Mouse (Mus musculus): ENCODE results near the gene Duox1. TPM values are rescaled to one million over a fixed set of nuclear protein-coding genes. Genes with fewer than 3 reads are reported as not detected.
"Not testable (repeated sequence)": the region's sequence is repeated elsewhere in the genome, so short reads cannot be mapped to it uniquely, and the experiment has no call there.

Duox1 gene
- polyA plus RNA-seq, 1 experiment from 2014 or later, result 0.05 TPM

DNA sequence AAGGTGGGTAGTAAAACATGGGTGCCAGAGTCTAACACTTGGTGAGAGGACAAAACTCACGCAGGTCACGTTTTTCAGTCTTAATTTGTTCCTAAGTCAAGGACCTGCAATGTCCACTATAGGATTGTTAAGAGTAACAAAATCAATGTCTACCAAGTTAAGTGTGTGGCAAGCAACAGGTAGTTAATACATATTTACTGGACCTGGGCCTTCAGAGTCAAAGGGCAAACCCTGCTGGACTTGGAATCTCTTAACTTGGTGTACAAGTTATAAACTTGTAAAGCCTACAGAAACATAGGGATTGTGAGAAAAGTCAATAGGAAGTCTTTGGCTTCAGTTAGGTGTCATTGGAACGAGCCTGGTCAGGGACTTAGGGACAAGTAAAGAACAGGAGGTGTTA, 9.1 kb downstream of the Duox1 start:
- Histone ChIP-seq H3K36me3 (ENCODE audit: control insufficient read depth, insufficient read depth, low read length) (no peaks in the 10 kb centered on the region), H3K4me3 (ENCODE audit: low read depth, low read length) (no peak overlapping the region), H3K9me3 (ENCODE audit: control insufficient read depth, low read length) (no peaks in the 10 kb centered on the region), H3K4me1 (replicated peaks; ENCODE audit: control insufficient read depth, insufficient read depth, low read length) (no peaks in the 10 kb centered on the region), H3K4me2 (ENCODE audit: low read length) (no peak overlapping the region), H3K27ac (ENCODE audit: low read depth) (no peak overlapping the region), H3K27me3 (replicated peaks; ENCODE audit: control insufficient read depth, insufficient read depth, low read length) (no peaks in the 10 kb centered on the region), H3K9ac (ENCODE audit: low read length) (no peak overlapping the region)
- no peak for ATAC-seq (replicated peaks; ENCODE audit: low FRiP score, low TSS enrichment, low read depth)
- WGBS, result 81% methylated on average over 3 of the region's 3 CpGs
- no peak for DNase-seq (ENCODE audit: low spot score)

GRCm38 (mm10) chr2:122325361-122325760, 9.9 kb downstream of the Duox1 start:
- no peaks in the 10 kb centered on the region for H3K4me1 ChIP-seq (replicated peaks; ENCODE audit: control insufficient read depth, insufficient read depth, low read length)

GRCm38 (mm10) chr2:122327986-122328385, 12.5 kb downstream of the Duox1 start:
- WGBS, result 46% methylated on average over 3 of the region's 3 CpGs
- H3K27me3 ChIP-seq (replicated peaks; ENCODE audit: control insufficient read depth, insufficient read depth, low read length), result no peaks in the 10 kb centered on the region
- no peak overlapping the region for H3K4me3 ChIP-seq (ENCODE audit: low read depth, low read length)
- no peak overlapping the region for H3K4me2 ChIP-seq (ENCODE audit: low read length)
- H3K4me1 ChIP-seq (replicated peaks; ENCODE audit: control insufficient read depth, insufficient read depth, low read length), result no peaks in the 10 kb centered on the region
- ATAC-seq (replicated peaks; ENCODE audit: low FRiP score, low TSS enrichment, low read depth) (no peak), DNase-seq (ENCODE audit: low spot score) (no peak)
- no peaks in the 10 kb centered on the region for H3K9me3 ChIP-seq (ENCODE audit: control insufficient read depth, low read length)
- H3K36me3 ChIP-seq (ENCODE audit: control insufficient read depth, insufficient read depth, low read length), result no peaks in the 10 kb centered on the region
- H3K27ac ChIP-seq (ENCODE audit: low read depth), result no peak overlapping the region
- no peak overlapping the region for H3K9ac ChIP-seq (ENCODE audit: low read length)

More at GRCm38 (mm10) chr2:122325361-122325760, 9.9 kb downstream of the Duox1 start:
- no peak overlapping the region for H3K9ac ChIP-seq (ENCODE audit: low read length)
- no peaks in the 10 kb centered on the region for H3K9me3 ChIP-seq (ENCODE audit: control insufficient read depth, low read length)
- H3K4me3 ChIP-seq (ENCODE audit: low read depth, low read length), result no peak overlapping the region
- H3K36me3 ChIP-seq (ENCODE audit: control insufficient read depth, insufficient read depth, low read length), result no peaks in the 10 kb centered on the region
- WGBS, result 75% methylated on average over 2 of the region's 2 CpGs
- no peak overlapping the region for H3K4me2 ChIP-seq (ENCODE audit: low read length)
- H3K27me3 ChIP-seq (replicated peaks; ENCODE audit: control insufficient read depth, insufficient read depth, low read length), result no peaks in the 10 kb centered on the region
- ATAC-seq (replicated peaks; ENCODE audit: low FRiP score, low TSS enrichment, low read depth), result no peak
- no peak for DNase-seq (ENCODE audit: low spot score)
- H3K27ac ChIP-seq (ENCODE audit: low read depth), result no peak overlapping the region

GRCm38 (mm10) chr2:122330317-122330716, 14.8 kb downstream of the Duox1 start:
- not testable (repeated sequence) for H3K9me3 ChIP-seq (ENCODE audit: control insufficient read depth, low read length); H3K4me3 ChIP-seq (ENCODE audit: low read depth, low read length); H3K27me3 ChIP-seq (replicated peaks; ENCODE audit: control insufficient read depth, insufficient read depth, low read length); H3K36me3 ChIP-seq (ENCODE audit: control insufficient read depth, insufficient read depth, low read length); H3K9ac ChIP-seq (ENCODE audit: low read length); DNase-seq (ENCODE audit: low spot score); ATAC-seq (replicated peaks; ENCODE audit: low FRiP score, low TSS enrichment, low read depth); H3K4me2 ChIP-seq (ENCODE audit: low read length); H3K4me1 ChIP-seq (replicated peaks; ENCODE audit: control insufficient read depth, insufficient read depth, low read length); H3K27ac ChIP-seq (ENCODE audit: low read depth)
- WGBS, result 88% methylated on average over 4 of the region's 6 CpGs

DNA sequence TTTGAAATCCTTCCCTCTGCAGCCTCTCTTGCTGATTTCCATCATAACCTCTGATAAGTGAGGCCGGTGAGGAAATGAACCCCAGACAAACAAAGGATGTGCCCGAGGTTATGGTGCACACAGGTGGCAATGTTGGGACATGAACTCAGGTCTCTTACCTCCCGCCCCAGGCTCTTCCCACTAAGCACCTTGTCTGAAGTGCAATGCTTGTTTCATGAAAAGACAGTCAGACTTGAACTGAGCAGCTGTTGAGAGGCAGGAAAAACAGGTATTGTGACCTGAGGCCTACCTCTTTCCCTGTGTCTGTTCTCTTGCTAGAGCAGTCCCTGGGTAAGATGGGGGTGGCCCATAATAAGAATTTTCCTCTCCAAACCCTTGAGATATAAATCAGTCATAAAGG, 16.8 kb downstream of the Duox1 start:
- H3K9ac ChIP-seq (ENCODE audit: low read length), result no peak overlapping the region
- H3K36me3 ChIP-seq (ENCODE audit: control insufficient read depth, insufficient read depth, low read length), result no peaks in the 10 kb centered on the region
- 79% methylated on average over 3 of the region's 3 CpGs for whole genome bisulfite sequencing
- no peak overlapping the region for H3K4me2 ChIP-seq (ENCODE audit: low read length)
- no peaks in the 10 kb centered on the region for H3K4me1 ChIP-seq (replicated peaks; ENCODE audit: control insufficient read depth, insufficient read depth, low read length)
- H3K4me3 ChIP-seq (ENCODE audit: low read depth, low read length), result no peak overlapping the region
- no peak for DNase-seq (ENCODE audit: low spot score)
- H3K9me3 ChIP-seq (ENCODE audit: control insufficient read depth, low read length), result no peaks in the 10 kb centered on the region
- ATAC-seq (replicated peaks; ENCODE audit: low FRiP score, low TSS enrichment, low read depth), result no peak
- no peaks in the 10 kb centered on the region for H3K27me3 ChIP-seq (replicated peaks; ENCODE audit: control insufficient read depth, insufficient read depth, low read length)
- no peak overlapping the region for H3K27ac ChIP-seq (ENCODE audit: low read depth)

DNA sequence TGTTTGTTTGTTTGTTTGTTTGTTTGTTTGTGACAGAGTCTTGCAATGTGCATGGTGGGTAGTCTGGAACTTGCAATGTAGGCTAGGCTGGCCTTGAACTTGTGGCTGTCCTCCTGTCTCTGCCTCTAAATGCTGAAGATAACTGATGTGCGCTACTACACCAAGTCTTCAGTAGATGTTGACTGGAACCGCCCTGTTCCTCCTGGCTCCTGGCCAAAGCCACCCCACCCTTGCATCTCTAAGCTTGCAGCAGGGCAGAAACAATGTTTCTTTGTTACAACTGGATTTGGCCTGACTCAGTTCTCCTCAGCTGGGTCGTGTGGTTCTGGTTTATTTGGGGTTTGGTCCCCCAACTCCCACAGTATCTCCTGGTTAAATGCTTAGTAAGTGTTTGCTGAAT, 18.7 kb downstream of the Duox1 start:
- no peak for DNase-seq (ENCODE audit: low spot score)
- no peak overlapping the region for H3K4me2 ChIP-seq (ENCODE audit: low read length)
- no peaks in the 10 kb centered on the region for H3K27me3 ChIP-seq (replicated peaks; ENCODE audit: control insufficient read depth, insufficient read depth, low read length)
- ATAC-seq (replicated peaks; ENCODE audit: low FRiP score, low TSS enrichment, low read depth), result no peak
- H3K36me3 ChIP-seq (ENCODE audit: control insufficient read depth, insufficient read depth, low read length), result no peaks in the 10 kb centered on the region
- no peaks in the 10 kb centered on the region for H3K4me1 ChIP-seq (replicated peaks; ENCODE audit: control insufficient read depth, insufficient read depth, low read length)
- no peaks in the 10 kb centered on the region for H3K9me3 ChIP-seq (ENCODE audit: control insufficient read depth, low read length)
- no peak overlapping the region for H3K27ac ChIP-seq (ENCODE audit: low read depth)
- WGBS, result 63% methylated on average over 3 of the region's 3 CpGs
- H3K4me3 ChIP-seq (ENCODE audit: low read depth, low read length), result no peak overlapping the region
- no peak overlapping the region for H3K9ac ChIP-seq (ENCODE audit: low read length)

- WGBS, result 66% methylated on average over 21 of the region's 21 CpGs
- Histone ChIP-seq H3K4me1 (replicated peaks; ENCODE audit: control insufficient read depth, insufficient read depth, low read length) (no peaks in the 10 kb centered on the region), H3K4me2 (ENCODE audit: low read length) (no peak overlapping the region)
These were observed 21.8 kb downstream of the Duox1 start for GRCm38 (mm10) chr2:122337291-122337690.

DNA sequence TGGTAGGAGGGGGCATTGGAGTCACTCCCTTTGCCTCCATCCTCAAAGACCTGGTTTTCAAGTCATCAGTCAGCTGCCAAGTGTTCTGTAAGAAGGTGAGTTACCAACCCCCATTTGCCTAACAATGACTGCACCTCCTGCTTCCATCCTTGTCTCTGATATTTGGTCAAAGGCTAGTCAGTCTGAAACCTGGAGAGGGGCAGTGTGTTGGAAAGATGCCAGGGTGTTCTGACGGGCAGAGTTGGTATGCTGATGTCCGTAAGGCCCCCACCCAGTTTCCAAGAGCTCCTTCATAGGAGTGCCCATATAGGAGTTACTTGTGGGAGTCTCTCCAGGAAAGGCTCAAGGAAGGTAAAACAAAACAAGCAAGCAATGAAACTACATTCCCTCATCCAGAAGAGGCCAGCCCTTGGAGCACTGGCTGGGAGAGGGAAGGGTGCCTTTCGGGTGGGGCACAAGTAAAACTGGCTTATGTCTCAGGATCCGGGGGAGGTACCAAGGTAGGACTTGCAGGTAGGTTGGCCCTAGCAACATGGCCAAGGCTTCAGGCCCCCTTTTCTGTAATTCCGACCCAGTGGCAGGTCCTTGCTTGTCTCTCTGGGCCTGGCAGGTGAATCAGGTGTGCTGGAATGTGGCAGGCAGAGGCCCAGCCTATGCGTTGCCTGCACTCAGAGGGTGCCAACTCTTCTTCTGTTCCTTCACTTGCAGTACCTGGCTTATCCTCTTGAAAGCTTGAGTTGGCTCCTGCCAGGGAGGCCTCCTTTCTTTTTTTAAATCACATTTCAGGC, 29.8 kb downstream of the Duox1 start:
- peaks cover 14% of the 10 kb centered on the region for H3K4me1 ChIP-seq (replicated peaks; ENCODE audit: control insufficient read depth, insufficient read depth, low read length)
- H3K36me3 ChIP-seq (ENCODE audit: control insufficient read depth, insufficient read depth, low read length), result no peaks in the 10 kb centered on the region
- ATAC-seq (replicated peaks; ENCODE audit: low FRiP score, low TSS enrichment, low read depth), result no peak
- no peak for DNase-seq (ENCODE audit: low spot score)
- H3K27ac ChIP-seq (ENCODE audit: low read depth), result no peak overlapping the region
- no peak overlapping the region for H3K4me2 ChIP-seq (ENCODE audit: low read length)
- no peak overlapping the region for H3K4me3 ChIP-seq (ENCODE audit: low read depth, low read length)
- H3K9ac ChIP-seq (ENCODE audit: low read length), result no peak overlapping the region
- WGBS, result 76% methylated on average over 6 of the region's 6 CpGs
- no peaks in the 10 kb centered on the region for H3K27me3 ChIP-seq (replicated peaks; ENCODE audit: control insufficient read depth, insufficient read depth, low read length)
- H3K9me3 ChIP-seq (ENCODE audit: control insufficient read depth, low read length), result no peaks in the 10 kb centered on the region

More at GRCm38 (mm10) chr2:122337291-122337690, 21.8 kb downstream of the Duox1 start:
- ATAC-seq (replicated peaks; ENCODE audit: low FRiP score, low TSS enrichment, low read depth) (no peak), DNase-seq (ENCODE audit: low spot score) (no peak)
- no peak overlapping the region for H3K4me3 ChIP-seq (ENCODE audit: low read depth, low read length)
- H3K27ac ChIP-seq (ENCODE audit: low read depth), result no peak overlapping the region
- no peaks in the 10 kb centered on the region for H3K27me3 ChIP-seq (replicated peaks; ENCODE audit: control insufficient read depth, insufficient read depth, low read length)
- no peaks in the 10 kb centered on the region for H3K36me3 ChIP-seq (ENCODE audit: control insufficient read depth, insufficient read depth, low read length)
- no peaks in the 10 kb centered on the region for H3K9me3 ChIP-seq (ENCODE audit: control insufficient read depth, low read length)
- no peak overlapping the region for H3K9ac ChIP-seq (ENCODE audit: low read length)

- not testable (repeated sequence) for H3K27me3 ChIP-seq (replicated peaks; ENCODE audit: control insufficient read depth, insufficient read depth, low read length); H3K36me3 ChIP-seq (ENCODE audit: control insufficient read depth, insufficient read depth, low read length); ATAC-seq (replicated peaks; ENCODE audit: low FRiP score, low TSS enrichment, low read depth); H3K27ac ChIP-seq (ENCODE audit: low read depth); H3K9me3 ChIP-seq (ENCODE audit: control insufficient read depth, low read length); H3K4me2 ChIP-seq (ENCODE audit: low read length); DNase-seq (ENCODE audit: low spot score); H3K9ac ChIP-seq (ENCODE audit: low read length); H3K4me3 ChIP-seq (ENCODE audit: low read depth, low read length)
- 86% methylated on average over 6 of the region's 6 CpGs for WGBS
- peaks cover 14% of the 10 kb centered on the region for H3K4me1 ChIP-seq (replicated peaks; ENCODE audit: control insufficient read depth, insufficient read depth, low read length)
These were observed 30.7 kb downstream of the Duox1 start for GRCm38 (mm10) chr2:122346164-122346563.
